Mouse (Mus musculus): ENCODE results near the gene Vps13d. TPM values are rescaled to one million over a fixed set of nuclear protein-coding genes. Genes with fewer than 3 reads are reported as not detected.

The Vps13d gene
- total and polyA plus RNA-seq, 2 experiments from 2014 or later = 7.8 to 35.3 TPM

GRCm38 (mm10) chr4:145161243-145161642 lies 33.6 kb downstream of the Vps13d start:
- DNase-seq (ENCODE audit: low spot score) (peak; percentile 17), ATAC-seq (no peak)
- Histone ChIP-seq H3K36me3 (ENCODE audit: insufficient read depth, low read length) (peaks cover 42% of the 10 kb centered on the region), H3K9ac (replicated peaks; ENCODE audit: low read length) (no peak overlapping the region), H3K4me3 (ENCODE audit: low read length) (no peak overlapping the region), H3K27ac (no peak overlapping the region), H3K4me1 (ENCODE audit: insufficient read depth, low read length) (no peaks in the 10 kb centered on the region), H3K4me2 (ENCODE audit: low read depth, low read length) (no peak overlapping the region), H3K27me3 (ENCODE audit: insufficient read depth, low read length) (no peaks in the 10 kb centered on the region), H3K9me3 (ENCODE audit: low read length) (no peaks in the 10 kb centered on the region)
- 72% methylated on average over 1 of the region's 1 CpGs for WGBS
- TF ChIP-seq CTCF (IDR thresholded peaks at IDR 0.05; ENCODE audit: low read depth) = peak; percentile 63

GRCm38 (mm10) chr4:145155956-145156355 lies 38.8 kb downstream of the Vps13d start:
- Histone ChIP-seq H3K9ac (replicated peaks; ENCODE audit: low read length) (no peak overlapping the region), H3K9me3 (ENCODE audit: low read length) (no peaks in the 10 kb centered on the region), H3K36me3 (ENCODE audit: insufficient read depth, low read length) (peaks cover 55% of the 10 kb centered on the region), H3K4me2 (ENCODE audit: low read depth, low read length) (no peak overlapping the region), H3K4me1 (ENCODE audit: insufficient read depth, low read length) (no peaks in the 10 kb centered on the region), H3K27ac (no peak overlapping the region), H3K27me3 (ENCODE audit: insufficient read depth, low read length) (no peaks in the 10 kb centered on the region), H3K4me3 (ENCODE audit: low read length) (no peak overlapping the region)
- 48% methylated on average over 8 of the region's 8 CpGs for WGBS
- peak; percentile 65 for DNase-seq (ENCODE audit: low spot score)
- peak; percentile 94 for TF ChIP-seq CTCF (IDR thresholded peaks at IDR 0.05; ENCODE audit: low read depth)
- ATAC-seq = peak; percentile 88

GRCm38 (mm10) chr4:145151103-145151486 lies 43.7 kb downstream of the Vps13d start:
- no peak for TF ChIP-seq CTCF (IDR thresholded peaks at IDR 0.05; ENCODE audit: low read depth)
- Histone ChIP-seq H3K36me3 (ENCODE audit: insufficient read depth, low read length) (peaks cover 60% of the 10 kb centered on the region), H3K4me1 (ENCODE audit: insufficient read depth, low read length) (no peaks in the 10 kb centered on the region), H3K4me3 (ENCODE audit: low read length) (no peak overlapping the region), H3K27me3 (ENCODE audit: insufficient read depth, low read length) (no peaks in the 10 kb centered on the region), H3K27ac (no peak overlapping the region), H3K9me3 (ENCODE audit: low read length) (no peaks in the 10 kb centered on the region), H3K9ac (replicated peaks; ENCODE audit: low read length) (no peak overlapping the region), H3K4me2 (ENCODE audit: low read depth, low read length) (no peak overlapping the region)
- 79% methylated on average over 1 of the region's 1 CpGs for WGBS
- DNase-seq (ENCODE audit: low spot score) (no peak), ATAC-seq (no peak)

GRCm38 (mm10) chr4:145150345-145151102 lies 44.3 kb downstream of the Vps13d start:
- Histone ChIP-seq H3K27ac (no peak overlapping the region), H3K4me1 (ENCODE audit: insufficient read depth, low read length) (no peaks in the 10 kb centered on the region), H3K4me3 (ENCODE audit: low read length) (no peak overlapping the region), H3K9ac (replicated peaks; ENCODE audit: low read length) (no peak overlapping the region), H3K9me3 (ENCODE audit: low read length) (no peaks in the 10 kb centered on the region), H3K36me3 (ENCODE audit: insufficient read depth, low read length) (peaks cover 56% of the 10 kb centered on the region), H3K4me2 (ENCODE audit: low read depth, low read length) (no peak overlapping the region), H3K27me3 (ENCODE audit: insufficient read depth, low read length) (no peaks in the 10 kb centered on the region)
- ATAC-seq (no peak), DNase-seq (ENCODE audit: low spot score) (no peak)
- WGBS = 65% methylated on average over 5 of the region's 5 CpGs
- no peak for TF ChIP-seq CTCF (IDR thresholded peaks at IDR 0.05; ENCODE audit: low read depth)

GRCm38 (mm10) chr4:145147006-145147961 lies 47.5 kb downstream of the Vps13d start:
- TF ChIP-seq CTCF (IDR thresholded peaks at IDR 0.05; ENCODE audit: low read depth) = no peak

GRCm38 (mm10) chr4:145143533-145143932 lies 51.3 kb downstream of the Vps13d start:
- Histone ChIP-seq H3K4me2 (ENCODE audit: low read depth, low read length) (no peak overlapping the region), H3K36me3 (ENCODE audit: insufficient read depth, low read length) (peaks cover 64% of the 10 kb centered on the region), H3K4me3 (ENCODE audit: low read length) (no peak overlapping the region), H3K27me3 (ENCODE audit: insufficient read depth, low read length) (no peaks in the 10 kb centered on the region), H3K9me3 (ENCODE audit: low read length) (no peaks in the 10 kb centered on the region), H3K9ac (replicated peaks; ENCODE audit: low read length) (no peak overlapping the region), H3K27ac (no peak overlapping the region), H3K4me1 (ENCODE audit: insufficient read depth, low read length) (no peaks in the 10 kb centered on the region)
- DNase-seq (ENCODE audit: low spot score) = no peak
- 94% methylated on average over 5 of the region's 5 CpGs for WGBS
- no peak for ATAC-seq
- no peak for TF ChIP-seq CTCF (IDR thresholded peaks at IDR 0.05; ENCODE audit: low read depth)

More at GRCm38 (mm10) chr4:145147006-145147961, 47.5 kb downstream of the Vps13d start:
- DNase-seq (ENCODE audit: low spot score) = no peak
- no peak overlapping the region for H3K4me3 ChIP-seq (ENCODE audit: low read length)
- no peak overlapping the region for H3K9ac ChIP-seq (replicated peaks; ENCODE audit: low read length)
- H3K36me3 ChIP-seq (ENCODE audit: insufficient read depth, low read length) = peaks cover 56% of the 10 kb centered on the region
- no peaks in the 10 kb centered on the region for H3K9me3 ChIP-seq (ENCODE audit: low read length)
- H3K27ac ChIP-seq = no peak overlapping the region
- no peak for ATAC-seq
- WGBS = 69% methylated on average over 5 of the region's 5 CpGs
- no peaks in the 10 kb centered on the region for H3K27me3 ChIP-seq (ENCODE audit: insufficient read depth, low read length)
- H3K4me1 ChIP-seq (ENCODE audit: insufficient read depth, low read length) = no peaks in the 10 kb centered on the region
- no peak overlapping the region for H3K4me2 ChIP-seq (ENCODE audit: low read depth, low read length)

Measured in hindbrain, postnatal 0 days (tissue).